Mouse (Mus musculus): Measurements from ENCODE around the gene Igsf8.

The Igsf8 gene

GRCm38 (mm10) chr1:172302851-172303250 is 41.4 kb downstream of the Igsf8 start:
- no peak for DNase-seq (ENCODE audit: low spot score)

- no peak for DNase-seq (ENCODE audit: low spot score)
Measured at GRCm38 (mm10) chr1:172304443-172304842, 43.0 kb downstream of the Igsf8 start.

GRCm38 (mm10) chr1:172305153-172305552 is 43.7 kb downstream of the Igsf8 start:
- no peak for DNase-seq (ENCODE audit: low spot score)

- no peak for DNase-seq (ENCODE audit: low spot score)
Measured at GRCm38 (mm10) chr1:172305635-172306034, 44.2 kb downstream of the Igsf8 start.

- DNase-seq (ENCODE audit: low spot score): no peak
Measured at GRCm38 (mm10) chr1:172306196-172306595, 44.8 kb downstream of the Igsf8 start.

GRCm38 (mm10) chr1:172306885-172307284 is 45.4 kb downstream of the Igsf8 start:
- no peak for DNase-seq (ENCODE audit: low spot score)

GRCm38 (mm10) chr1:172307936-172308335 is 46.5 kb downstream of the Igsf8 start:
- DNase-seq (ENCODE audit: low spot score): no peak

GRCm38 (mm10) chr1:172308409-172308808 is 47.0 kb downstream of the Igsf8 start:
- no peak for DNase-seq (ENCODE audit: low spot score)

- DNase-seq (ENCODE audit: low spot score): peak; percentile 91
Measured at GRCm38 (mm10) chr1:172309699-172310398, 48.4 kb downstream of the Igsf8 start.

GRCm38 (mm10) chr1:172311248-172311906 is 49.9 kb downstream of the Igsf8 start:
- DNase-seq (ENCODE audit: low spot score): peak; percentile 55

GRCm38 (mm10) chr1:172311921-172312767 is 50.7 kb downstream of the Igsf8 start:
- DNase-seq (ENCODE audit: low spot score): peak; percentile 79

GRCm38 (mm10) chr1:172312768-172313561 is 51.5 kb downstream of the Igsf8 start:
- no peak for DNase-seq (ENCODE audit: low spot score)

GRCm38 (mm10) chr1:172313613-172314411 is 52.4 kb downstream of the Igsf8 start:
- no peak for DNase-seq (ENCODE audit: low spot score)

GRCm38 (mm10) chr1:172314911-172315310 is 53.5 kb downstream of the Igsf8 start:
- no peak for DNase-seq (ENCODE audit: low spot score)

- DNase-seq (ENCODE audit: low spot score): no peak
Measured at GRCm38 (mm10) chr1:172317431-172317830, 56.0 kb downstream of the Igsf8 start.

- no peak for DNase-seq (ENCODE audit: low spot score)
Measured at GRCm38 (mm10) chr1:172317946-172318345, 56.5 kb downstream of the Igsf8 start.

- no peak for DNase-seq (ENCODE audit: low spot score)
Measured at GRCm38 (mm10) chr1:172318424-172319035, 57.1 kb downstream of the Igsf8 start.

GRCm38 (mm10) chr1:172319346-172319745 is 57.9 kb downstream of the Igsf8 start:
- no peak for DNase-seq (ENCODE audit: low spot score)

GRCm38 (mm10) chr1:172319921-172320411 is 58.5 kb downstream of the Igsf8 start:
- DNase-seq (ENCODE audit: low spot score): no peak

GRCm38 (mm10) chr1:172322725-172323124 is 61.3 kb downstream of the Igsf8 start:
- DNase-seq (ENCODE audit: low spot score): no peak

Measured in urinary bladder, postnatal 25 days (tissue).